Mouse (Mus musculus) kidney, postnatal 14 days (tissue): ENCODE measurements around the gene Magi2.
A peak's percentile ranks its signal among the peaks of the same experiment; 100 is the strongest.
"Not testable (repeated sequence)": the region's sequence is repeated elsewhere in the genome, so short reads cannot be mapped to it uniquely, and the experiment has no call there.

ENCODE experiments used
- DNase-seq: peaks from one replicate; pipeline ENCODE4 v3.0.0; 2022; ENCODE audit warnings: mixed read lengths

The Magi2 gene

DNA sequence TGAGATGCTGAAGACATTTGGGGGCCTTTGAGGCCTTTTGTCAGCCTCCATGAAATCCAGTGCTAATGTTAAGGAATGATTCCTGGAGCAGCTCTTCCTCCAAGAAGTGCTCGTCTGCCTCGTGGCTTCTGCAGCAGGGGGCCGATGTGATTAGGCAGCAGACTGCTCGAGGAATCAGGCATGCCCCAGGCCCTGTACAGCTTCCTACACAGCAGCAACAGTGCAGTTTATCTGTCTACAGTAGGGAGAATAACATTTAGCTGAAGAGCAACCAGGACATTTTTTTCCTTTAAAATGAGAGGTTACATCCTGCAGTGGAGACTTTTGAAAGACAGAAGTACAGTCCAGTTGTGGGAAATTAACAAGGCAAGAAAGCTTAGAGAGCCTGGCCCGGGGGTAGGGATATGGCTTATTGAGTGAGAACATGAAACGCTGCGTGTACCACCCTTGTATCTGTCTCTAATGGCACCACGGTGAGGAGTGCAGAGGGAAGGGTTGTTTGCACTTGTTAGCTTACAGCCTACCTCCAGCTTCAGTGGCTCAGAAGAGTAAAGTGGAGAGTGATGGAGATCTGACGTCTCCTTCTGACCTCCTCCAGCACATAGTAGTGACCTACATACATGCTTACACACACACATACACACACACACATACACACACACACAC, 1205.4 kb downstream of the Magi2 start:
- no peak for DNase-seq

DNA sequence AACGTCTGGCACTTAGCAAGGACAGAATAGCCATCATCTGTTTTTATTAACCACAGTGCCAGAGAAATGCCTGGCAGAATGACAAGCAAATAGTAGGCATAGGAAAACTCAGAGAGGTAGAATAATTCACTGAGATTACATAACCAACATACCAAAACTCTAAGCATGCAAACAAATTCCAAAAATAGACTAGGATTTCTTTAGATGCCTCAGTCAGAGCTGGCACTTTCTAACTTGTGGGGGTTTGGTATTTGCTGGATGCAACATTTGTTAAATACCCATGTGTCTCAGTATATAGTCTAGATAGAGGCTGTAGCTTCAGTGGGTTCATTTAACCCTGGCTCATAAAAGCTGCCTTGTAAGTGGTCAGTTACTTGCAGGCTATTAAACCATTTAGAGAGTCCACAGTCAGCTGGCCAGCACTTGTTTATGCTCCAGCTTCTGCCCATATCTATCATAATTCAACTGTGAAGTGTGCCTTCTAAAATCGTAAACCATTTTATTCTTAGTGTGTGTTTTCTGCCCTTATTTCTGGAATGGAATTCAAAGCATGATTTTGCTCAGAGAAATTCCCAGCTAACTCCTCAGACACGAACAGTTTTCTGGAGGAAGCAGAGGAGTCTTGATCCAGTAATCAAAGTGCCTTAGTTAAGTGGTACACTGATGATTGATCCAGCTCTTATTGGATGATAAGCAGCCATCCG, 1219.8 kb downstream of the Magi2 start:
- DNase-seq, result no peak

- no peak for DNase-seq
Observed at GRCm38 (mm10) chr5:20456106-20456505, 1229.3 kb downstream of the Magi2 start.

GRCm38 (mm10) chr5:20457742-20458510, 1231.1 kb downstream of the Magi2 start:
- no peak for DNase-seq

- no peak for DNase-seq
Observed at GRCm38 (mm10) chr5:20461709-20462108, 1234.9 kb downstream of the Magi2 start.

- no peak for DNase-seq
Observed at GRCm38 (mm10) chr5:20462376-20462775, 1235.5 kb downstream of the Magi2 start.

DNA sequence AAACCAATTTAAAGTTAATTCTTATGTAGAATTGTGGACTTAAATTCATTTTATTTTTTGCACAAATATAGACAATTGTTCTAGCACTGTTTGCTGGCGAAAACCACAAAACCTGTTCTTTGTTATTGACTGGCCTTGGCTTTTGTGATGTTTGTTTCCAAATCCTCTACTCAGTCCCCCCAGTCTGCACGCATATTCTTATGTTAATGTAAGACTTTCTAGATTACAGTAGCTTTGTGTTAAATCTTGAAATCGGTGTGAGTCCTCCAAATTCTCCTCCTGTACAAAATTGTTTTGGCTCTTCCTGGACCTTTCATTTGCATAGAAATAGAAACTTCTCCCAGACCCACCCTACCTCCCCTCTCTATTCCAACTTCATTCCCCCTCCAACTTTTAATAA, 1242.9 kb downstream of the Magi2 start:
- no peak for DNase-seq

DNA sequence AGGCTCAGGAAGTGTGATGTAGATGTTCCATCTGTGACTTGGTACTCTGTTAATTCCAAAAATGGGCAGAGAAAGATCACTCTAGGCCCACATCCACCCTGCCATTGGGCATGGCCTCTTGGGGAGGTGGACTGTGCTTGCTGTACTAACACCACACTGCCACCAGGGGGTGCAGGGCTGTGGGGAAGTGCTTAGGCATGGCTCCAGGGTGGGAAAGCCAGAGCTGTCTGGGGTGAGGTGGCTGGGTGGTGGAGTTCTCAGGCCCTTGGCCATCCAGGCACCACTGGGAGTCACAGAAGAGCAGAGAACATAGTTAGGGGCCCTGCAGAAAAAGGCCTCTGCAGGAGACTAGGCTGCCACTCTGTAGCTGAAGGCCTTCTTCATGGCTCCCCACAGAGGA, 1243.6 kb downstream of the Magi2 start:
- DNase-seq, result peak; percentile 7

DNA sequence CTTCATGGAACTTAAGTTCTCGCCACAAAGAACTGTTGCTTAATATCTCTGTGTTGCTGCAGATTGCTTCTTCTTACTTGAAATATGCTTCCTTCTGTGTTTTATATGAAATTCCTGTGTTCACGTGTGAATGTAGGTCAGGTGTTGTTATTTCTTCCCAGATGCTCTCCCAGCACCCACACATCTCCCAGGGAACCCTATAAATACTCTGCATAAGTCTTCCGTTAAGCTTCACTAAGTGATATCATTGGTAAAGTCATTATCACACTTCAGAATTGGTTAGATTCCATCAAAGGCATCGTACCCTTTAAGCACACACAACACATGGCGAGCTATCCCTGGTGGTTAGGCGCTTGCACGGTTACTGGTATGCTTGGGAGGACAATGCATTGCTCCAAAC, 1257.7 kb downstream of the Magi2 start:
- no peak for DNase-seq

GRCm38 (mm10) chr5:20491911-20492310, 1265.1 kb downstream of the Magi2 start:
- no peak for DNase-seq

- no peak for DNase-seq
Observed at GRCm38 (mm10) chr5:20492679-20493078, 1265.8 kb downstream of the Magi2 start.

- no peak for DNase-seq
Observed at GRCm38 (mm10) chr5:20494010-20494409, 1267.2 kb downstream of the Magi2 start.

DNA sequence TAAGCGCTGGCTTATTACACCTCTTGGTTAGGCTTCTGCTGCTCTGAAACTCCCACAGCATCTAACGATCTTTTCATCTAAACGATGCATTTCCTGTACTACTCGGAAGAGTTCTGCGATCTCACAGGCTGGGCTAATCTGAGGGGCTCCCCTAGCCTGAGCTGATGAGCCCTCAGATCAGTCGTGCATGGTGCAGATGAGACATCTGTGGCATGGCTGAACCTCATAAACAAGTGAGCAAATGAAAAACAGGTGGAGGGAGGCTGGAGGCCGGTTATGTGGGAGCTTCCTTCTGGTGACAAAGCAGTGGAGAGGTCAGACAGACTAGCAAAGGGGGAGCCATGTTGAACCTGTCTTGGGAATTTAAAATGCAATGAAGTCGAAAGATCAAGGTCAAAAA, 1270.1 kb downstream of the Magi2 start:
- DNase-seq, result no peak

DNA sequence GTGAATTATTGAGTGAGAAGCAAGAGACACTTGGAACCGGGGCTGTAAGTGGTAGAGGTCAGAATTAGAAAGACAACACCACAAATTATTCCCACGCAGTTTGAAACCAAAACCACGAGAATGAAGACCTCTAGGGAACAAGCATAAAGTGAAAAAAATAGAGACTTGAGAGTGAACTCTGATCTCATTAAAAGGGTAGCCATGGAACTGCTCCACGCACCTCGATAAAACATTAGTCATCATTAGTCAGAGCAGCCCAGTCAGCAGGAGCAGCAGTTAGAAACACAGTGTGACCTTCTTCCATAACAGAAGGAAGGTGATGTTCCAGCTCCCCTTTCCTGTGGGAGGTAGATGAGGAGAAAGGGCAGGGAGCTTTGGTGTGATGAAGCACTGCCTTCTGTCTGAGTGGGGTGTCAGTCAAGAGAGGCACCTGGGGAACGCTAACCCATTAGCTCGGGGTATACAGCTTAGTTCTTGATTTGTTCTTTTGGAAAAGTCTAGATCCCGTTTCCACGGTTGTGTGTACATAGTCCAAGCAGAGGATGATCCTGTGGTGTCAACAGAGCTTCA, 1272.3 kb downstream of the Magi2 start:
- peak; percentile 10 for DNase-seq

DNA sequence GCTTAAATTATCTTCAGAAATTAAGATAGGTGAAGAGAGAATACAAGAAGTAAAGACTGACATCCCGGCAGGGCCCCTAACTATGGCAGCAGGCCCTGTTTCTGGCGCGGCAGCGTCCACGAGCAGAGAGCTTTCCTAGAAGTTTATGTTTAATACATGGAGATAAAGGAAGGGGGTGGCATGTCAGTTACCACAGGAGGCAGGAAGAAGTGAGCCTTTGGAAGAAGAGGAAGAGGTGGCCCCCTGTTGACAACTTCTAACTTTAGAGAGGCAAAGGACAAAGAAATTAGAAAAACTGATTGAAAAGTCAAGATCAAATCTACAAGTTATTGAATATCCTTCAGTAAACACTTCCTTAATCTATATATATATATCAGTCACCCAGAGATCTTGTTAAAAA, 1281.8 kb downstream of the Magi2 start:
- no peak for DNase-seq

DNA sequence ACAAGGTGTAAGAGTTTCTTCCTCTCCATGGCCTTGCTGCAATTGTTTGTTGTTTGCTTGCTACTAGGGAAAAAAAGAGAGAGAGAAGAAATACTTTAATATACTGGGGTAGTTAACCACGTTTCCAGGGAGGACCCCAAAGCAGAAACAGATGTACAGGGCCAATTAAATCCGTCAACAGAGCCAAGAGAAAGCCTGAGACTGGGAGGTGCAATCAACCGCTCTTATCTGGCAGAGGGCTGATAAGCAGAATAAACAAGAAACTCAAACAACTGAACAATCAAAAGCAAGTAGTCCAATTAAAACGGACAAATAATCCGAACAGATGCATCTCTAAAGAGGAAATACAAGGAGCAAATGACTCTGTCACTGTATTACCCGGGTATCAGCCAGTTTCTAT, 1282.8 kb downstream of the Magi2 start:
- no peak for DNase-seq

DNA sequence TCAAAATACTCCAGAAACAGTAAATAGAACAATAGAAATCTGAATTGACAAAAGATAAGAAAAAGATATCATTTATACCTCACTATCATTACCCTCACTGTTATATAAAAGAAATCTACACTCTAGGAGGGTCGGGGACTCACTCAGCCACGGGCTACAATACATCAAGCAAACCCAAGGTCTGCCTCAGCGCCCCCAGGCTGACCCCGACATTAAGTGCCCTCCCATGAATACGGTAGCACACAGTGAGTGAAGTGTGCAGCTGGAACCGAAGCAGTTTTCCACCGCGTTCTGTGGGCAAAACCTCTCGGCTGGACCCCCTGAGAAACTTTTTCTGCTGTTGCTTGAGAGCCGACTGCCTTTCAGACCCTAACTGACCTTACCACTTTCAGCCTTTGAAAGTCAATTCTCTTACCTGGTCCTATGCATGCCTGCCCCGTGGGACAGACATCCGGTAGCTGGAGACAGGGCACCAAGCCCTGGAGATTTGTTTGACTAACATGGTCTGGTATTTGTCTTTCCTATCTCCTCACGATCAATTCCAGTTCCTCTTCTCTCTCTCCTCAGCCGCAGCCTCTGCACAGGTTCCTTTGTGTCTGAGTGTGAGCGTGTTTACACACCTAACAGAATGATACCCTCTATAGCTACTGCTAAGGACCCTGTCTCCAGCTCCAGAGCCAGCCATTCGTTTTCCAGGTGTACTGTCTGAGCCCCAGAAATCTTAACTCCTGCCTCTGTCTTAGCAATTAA, 1285.7 kb downstream of the Magi2 start:
- DNase-seq, result no peak

DNA sequence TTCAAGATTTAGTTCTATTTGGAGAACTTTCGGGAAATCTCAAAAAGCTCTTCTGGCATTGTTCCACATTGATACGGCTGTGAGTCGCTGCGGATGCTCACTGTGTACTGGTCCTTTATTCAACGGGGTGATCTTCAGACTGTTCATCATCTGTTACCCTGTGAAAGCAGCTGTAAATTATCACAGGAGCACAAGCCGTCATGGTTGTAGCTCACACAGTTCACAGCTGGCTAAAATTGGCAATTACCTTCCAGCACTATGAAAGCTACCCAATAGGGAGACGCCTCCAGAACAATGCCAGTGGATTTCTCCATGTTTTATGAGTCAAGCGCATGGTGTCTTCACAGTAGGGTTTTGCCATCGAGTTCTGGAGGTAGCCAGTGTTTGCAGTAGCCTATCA, 1294.8 kb downstream of the Magi2 start:
- DNase-seq, result no peak

DNA sequence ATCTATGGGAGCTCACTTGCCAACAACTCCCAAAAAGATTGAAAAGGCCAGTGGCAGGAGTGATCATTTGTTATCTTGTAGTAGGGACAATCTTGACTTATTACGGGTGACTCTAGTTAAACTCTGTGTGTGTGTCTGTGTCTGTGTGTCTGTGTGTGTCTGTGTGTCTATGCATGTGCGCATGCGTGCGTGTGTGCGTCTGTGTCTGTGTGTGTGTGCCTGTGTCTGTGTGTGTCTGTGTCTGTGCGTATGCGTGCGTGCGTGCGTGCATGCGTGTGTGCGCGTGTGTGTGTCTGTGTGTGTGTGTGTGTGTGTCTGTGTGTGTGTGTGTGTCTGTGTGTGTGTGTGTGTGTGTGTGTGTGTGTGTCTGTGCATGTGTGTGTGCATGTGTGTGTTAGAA, 1295.2 kb downstream of the Magi2 start:
- DNase-seq, result no peak

DNA sequence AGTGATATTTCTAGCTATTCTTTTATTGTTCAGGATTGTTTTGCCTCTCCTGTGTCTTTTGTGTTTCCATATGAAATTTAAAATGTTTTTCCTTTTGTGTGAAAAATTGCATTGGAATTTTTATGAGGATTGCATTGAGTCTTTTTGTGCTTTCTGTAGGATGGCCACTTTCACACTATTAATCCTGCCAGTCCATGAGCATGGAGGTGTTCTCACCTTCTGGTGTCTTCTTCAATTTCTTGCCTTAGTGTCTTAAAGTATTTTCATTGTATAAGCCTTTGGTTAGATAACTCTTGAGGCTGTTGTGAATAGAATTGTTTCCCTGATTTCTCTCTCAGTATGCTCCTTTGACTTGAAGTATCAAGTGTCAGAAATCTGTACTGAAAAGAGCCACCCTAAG, 1296.9 kb downstream of the Magi2 start:
- DNase-seq, result no peak

- not testable (repeated sequence) for DNase-seq
Observed at GRCm38 (mm10) chr5:20526588-20526987, 1299.8 kb downstream of the Magi2 start.

DNA sequence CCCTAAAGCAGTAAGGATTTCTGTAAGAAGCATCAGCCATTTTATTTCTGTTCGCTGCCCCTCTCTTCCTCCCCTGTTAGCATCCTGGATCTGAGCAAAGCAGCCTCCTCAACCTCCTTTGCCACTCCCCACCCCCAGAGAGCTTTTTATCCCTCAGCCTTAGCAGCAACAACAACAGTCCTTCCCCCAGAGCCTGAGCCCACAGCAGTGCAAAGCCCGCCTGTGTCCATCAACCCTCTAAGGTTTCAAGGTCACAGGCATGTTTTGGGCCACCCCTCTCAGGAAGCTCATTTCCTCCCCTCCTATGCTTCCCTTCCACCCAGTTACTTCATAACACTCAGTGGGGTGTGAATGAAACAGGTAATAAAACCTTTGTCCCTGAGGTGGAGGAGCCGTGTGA, 1309.7 kb downstream of the Magi2 start:
- no peak for DNase-seq
